Comparison of ENCODE assay signal across 1 mouse cellular context in genomic region chrX:134233048-134233447, GRCm38 (mm10).
TF ChIP-seq lines count a peak whose summit lies in the region.

No protein-coding gene starts in this region.

TF ChIP-seq in MEL, 35 proteins besides CTCF, POLR2A, EP300 and RAD21:
- no peak for TF ChIP-seq MYC (IDR thresholded peaks at IDR 0.05; ENCODE audit: low read depth, low read length)
- TF ChIP-seq CHD1 (IDR thresholded peaks at IDR 0.05; ENCODE audit: low read depth, low read length), result no peak
- no peak for TF ChIP-seq MEF2A (IDR thresholded peaks at IDR 0.05; ENCODE audit: extremely low read depth, insufficient replicate concordance, low read depth, low read length, poor library complexity, severe bottlenecking)
- TF ChIP-seq ETS1 (IDR thresholded peaks at IDR 0.05; ENCODE audit: low read depth, low read length), result no peak
- no peak for TF ChIP-seq ZNF384 (IDR thresholded peaks at IDR 0.05; ENCODE audit: low read depth, low read length)
- TF ChIP-seq TCF12 (IDR thresholded peaks at IDR 0.05; ENCODE audit: low read depth, low read length), result no peak
- no peak for TF ChIP-seq POLR2AphosphoS2 (IDR thresholded peaks at IDR 0.05; ENCODE audit: low read length)
- no peak for TF ChIP-seq ZMIZ1 (IDR thresholded peaks at IDR 0.05; ENCODE audit: low read depth, low read length)
- TF ChIP-seq GATA1 (IDR thresholded peaks at IDR 0.05; ENCODE audit: low read depth, low read length), result no peak
- no peak for TF ChIP-seq KAT2A (conservative IDR thresholded peaks at IDR 0.05; ENCODE audit: low read depth, low read length)
- TF ChIP-seq RCOR1 (IDR thresholded peaks at IDR 0.05; ENCODE audit: low read depth, low read length), result no peak
- TF ChIP-seq E2F4 (IDR thresholded peaks at IDR 0.05; ENCODE audit: borderline replicate concordance, low read depth, low read length), result no peak
- TF ChIP-seq ELF1 (IDR thresholded peaks at IDR 0.05; ENCODE audit: low read depth, low read length), result no peak
- no peak for TF ChIP-seq MAZ (IDR thresholded peaks at IDR 0.05; ENCODE audit: low read depth, low read length)
- TF ChIP-seq TBP (IDR thresholded peaks at IDR 0.05; ENCODE audit: low read depth, low read length), result no peak
- no peak for TF ChIP-seq ZC3H11A (IDR thresholded peaks at IDR 0.05; ENCODE audit: low read depth, low read length)
- no peak for TF ChIP-seq NELFE (IDR thresholded peaks at IDR 0.05; ENCODE audit: low read depth, low read length)
- TF ChIP-seq MYB (IDR thresholded peaks at IDR 0.05; ENCODE audit: low read depth, low read length), result no peak
- TF ChIP-seq BHLHE40 (IDR thresholded peaks at IDR 0.05; ENCODE audit: borderline replicate concordance, low read depth, low read length), result no peak
- no peak for TF ChIP-seq USF1 (IDR thresholded peaks at IDR 0.05; ENCODE audit: low read depth, low read length)
